Mouse (Mus musculus) midbrain, embryonic 15.5 days (tissue): ENCODE measurements around the gene Aldh8a1. TPM values are rescaled to one million over a fixed set of nuclear protein-coding genes. Genes with fewer than 3 reads are reported as not detected.

Source experiments
- ATAC-seq: fragments of 200-750 bp; cut with Nextera tagmentation; replicated peaks from 2 replicates; pipeline ENCODE4 v1.8.0; 2017; ENCODE audit warnings: moderate TSS enrichment
- H3K27ac ChIP-seq: fragments of 300-500 bp; sonication (generic); 2 replicates; pipeline ENCODE4 v1.5.1; 2015; ENCODE audit warnings: mild to moderate bottlenecking, inconsistent platforms
- H3K27me3 ChIP-seq: fragments of 300-500 bp; sonication (generic); replicated peaks from 2 replicates; pipeline ENCODE4 v1.6.1; 2015; ENCODE audit warnings: inconsistent platforms
- H3K36me3 ChIP-seq: fragments of 300-500 bp; sonication (generic); replicated peaks from 2 replicates; pipeline ENCODE4 v1.6.1; 2015; ENCODE audit warnings: inconsistent platforms
- H3K4me1 ChIP-seq: fragments of 300-500 bp; sonication (generic); 2 replicates; pipeline ENCODE4 v1.6.1; 2015; ENCODE audit warnings: inconsistent platforms
- H3K4me2 ChIP-seq: fragments of 300-500 bp; sonication (generic); 2 replicates; pipeline ENCODE4 v1.6.1; 2015; ENCODE audit warnings: inconsistent platforms, mild to moderate bottlenecking, moderate library complexity
- H3K4me3 ChIP-seq: fragments of 300-500 bp; sonication (generic); 2 replicates; pipeline ENCODE4 v1.5.1; 2015; ENCODE audit warnings: mild to moderate bottlenecking, inconsistent platforms
- H3K9ac ChIP-seq: fragments of 300-500 bp; sonication (generic); 2 replicates; pipeline ENCODE4 v1.6.1; 2015; ENCODE audit warnings: mild to moderate bottlenecking, inconsistent platforms
- H3K9me3 ChIP-seq: fragments of 300-500 bp; sonication (generic); 2 replicates; pipeline ENCODE4 v1.6.1; 2016; ENCODE audit warnings: inconsistent platforms
- WGBS: fragments of 180-500 bp; shearing (Covaris S2); methylation state at CpG from one replicate; pipeline ENCODE4 v1.1.7; 2015; ENCODE audit warnings: mixed read lengths; 5-methylcytosine and 5-hydroxymethylcytosine counted together
- polyA plus RNA-seq: library from polyadenylated mRNA; unstranded; fragments of >200 nt; fragmentation: Nextera tagmentation; extraction: Ambion mirVana; gene quantifications from 2 replicates; pipeline ENCODE4 v1.2.1, GENCODE M21; 2015

Gene Aldh8a1
- polyA plus RNA-seq, 1 experiment from 2014 or later = 0.18 TPM

DNA sequence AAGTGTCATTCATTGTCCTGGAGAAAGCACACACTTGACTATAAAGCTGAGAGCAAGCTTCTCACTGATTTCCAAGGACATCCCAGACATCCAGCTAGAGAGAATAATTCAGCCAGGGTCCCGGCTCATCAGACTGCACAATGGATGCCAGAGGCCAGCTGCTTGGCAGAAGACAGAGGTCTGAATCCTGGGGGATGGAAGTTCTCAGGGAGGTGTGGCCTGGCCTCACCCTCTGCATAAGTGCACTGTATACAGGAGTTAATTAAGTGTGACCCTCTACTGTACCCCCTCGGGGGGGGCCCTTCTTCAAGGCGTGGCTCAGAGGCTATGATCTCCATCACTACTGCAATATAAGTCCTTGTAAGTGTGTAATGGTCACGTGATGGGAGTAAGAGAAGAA lies 24.2 kb downstream of the Aldh8a1 start:
- 61% methylated on average over 4 of the region's 4 CpGs for WGBS
- no peak for ATAC-seq
- Histone ChIP-seq H3K4me2 (no peak overlapping the region), H3K9me3 (no peaks in the 10 kb centered on the region), H3K36me3 (no peaks in the 10 kb centered on the region), H3K27me3 (no peaks in the 10 kb centered on the region), H3K27ac (no peak overlapping the region), H3K9ac (no peak overlapping the region), H3K4me1 (no peaks in the 10 kb centered on the region), H3K4me3 (no peak overlapping the region)

DNA sequence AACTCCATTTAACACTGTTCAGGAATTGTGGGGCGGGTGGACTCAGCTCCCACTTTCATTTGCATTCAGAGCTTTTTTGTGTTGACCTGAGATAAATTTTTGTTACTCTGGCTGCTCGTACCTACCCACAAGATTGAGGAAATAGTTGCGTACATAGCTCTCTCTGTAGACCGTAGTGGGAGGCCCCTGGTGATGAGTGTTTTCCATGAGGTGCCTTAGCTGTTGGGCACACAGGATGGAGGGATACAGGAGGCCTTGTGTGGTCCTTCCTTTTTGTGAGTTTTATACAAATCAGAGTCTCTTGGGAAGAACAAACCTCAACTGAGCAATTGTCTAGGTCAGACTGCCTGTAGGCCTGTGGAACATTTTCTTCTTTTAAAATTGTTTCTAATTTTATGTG lies 27.7 kb downstream of the Aldh8a1 start:
- 90% methylated on average over 4 of the region's 4 CpGs for WGBS

DNA sequence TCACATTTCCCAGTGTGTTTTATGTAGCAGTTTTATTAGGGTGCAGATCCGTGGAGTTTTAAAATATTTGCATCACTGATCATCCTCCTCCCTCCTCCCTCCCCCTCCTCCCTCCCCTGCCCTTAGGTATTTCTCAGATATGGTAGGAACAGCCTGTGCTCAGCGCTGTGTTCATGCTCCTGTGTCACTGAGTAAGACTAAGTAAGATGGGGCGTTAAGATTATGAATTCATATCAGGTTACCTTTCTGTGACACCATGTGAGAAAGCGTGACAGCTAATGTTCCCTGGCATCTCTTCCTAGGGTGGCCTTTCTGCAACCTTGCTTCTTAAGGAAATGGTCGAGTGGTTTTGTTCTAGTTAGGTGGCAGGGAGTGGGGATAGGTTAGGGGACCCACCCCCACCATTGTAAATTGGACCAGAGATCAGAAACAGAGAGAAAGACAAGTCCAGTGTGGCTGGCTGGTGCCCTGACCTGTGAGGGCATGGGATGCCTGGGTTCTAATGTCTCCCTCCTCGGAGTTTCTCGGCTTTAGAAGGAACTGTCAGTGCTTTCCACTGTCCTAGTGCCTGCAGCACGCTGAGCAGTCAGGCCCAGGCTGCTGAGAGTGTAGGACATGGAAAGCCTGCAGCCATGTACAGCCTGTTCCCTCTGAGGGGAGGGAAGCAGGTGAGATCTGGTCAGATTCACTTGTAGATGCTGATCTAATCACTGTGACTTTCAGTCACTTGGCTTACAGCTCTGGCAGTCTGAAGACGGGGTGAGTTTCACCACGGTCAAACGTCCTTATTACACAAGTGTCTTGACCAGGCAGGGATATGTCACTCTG lies 28.8 kb downstream of the Aldh8a1 start:
- no peaks in the 10 kb centered on the region for H3K4me1 ChIP-seq
- no peak overlapping the region for H3K27ac ChIP-seq
- no peaks in the 10 kb centered on the region for H3K9me3 ChIP-seq
- H3K9ac ChIP-seq = no peak overlapping the region
- H3K4me2 ChIP-seq = no peak overlapping the region
- H3K27me3 ChIP-seq = no peaks in the 10 kb centered on the region
- H3K4me3 ChIP-seq = no peak overlapping the region
- no peaks in the 10 kb centered on the region for H3K36me3 ChIP-seq
- 75% methylated on average over 11 of the region's 11 CpGs for WGBS
- ATAC-seq = no peak

More for the DNA sequence above, 27.7 kb downstream of the Aldh8a1 start:
- ATAC-seq = no peak
- H3K27me3 ChIP-seq = no peaks in the 10 kb centered on the region
- H3K36me3 ChIP-seq = no peaks in the 10 kb centered on the region
- no peak overlapping the region for H3K27ac ChIP-seq
- H3K9me3 ChIP-seq = no peaks in the 10 kb centered on the region
- H3K4me3 ChIP-seq = no peak overlapping the region
- no peaks in the 10 kb centered on the region for H3K4me1 ChIP-seq
- H3K4me2 ChIP-seq = no peak overlapping the region
- H3K9ac ChIP-seq = no peak overlapping the region

DNA sequence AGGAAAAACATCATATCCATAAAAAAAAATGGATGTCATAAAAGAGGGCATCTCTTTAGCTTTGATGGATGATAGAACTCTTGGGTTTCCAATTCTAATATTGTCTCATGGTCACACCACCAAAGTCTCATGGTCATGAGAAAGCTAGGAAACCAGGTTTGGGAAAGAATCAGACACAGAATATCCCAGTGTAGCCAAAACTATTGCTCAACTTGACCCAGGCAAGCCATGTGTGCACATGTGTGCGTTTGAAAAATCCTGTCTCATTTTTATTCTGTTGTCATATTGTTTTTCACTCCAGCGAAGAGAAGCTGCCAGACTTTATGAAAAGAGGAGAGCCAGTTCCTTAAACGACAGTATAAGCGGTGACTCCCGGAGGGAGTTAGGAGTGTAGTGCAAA lies 33.6 kb downstream of the Aldh8a1 start:
- no peaks in the 10 kb centered on the region for H3K36me3 ChIP-seq
- no peak for ATAC-seq
- 73% methylated on average over 5 of the region's 5 CpGs for WGBS

DNA sequence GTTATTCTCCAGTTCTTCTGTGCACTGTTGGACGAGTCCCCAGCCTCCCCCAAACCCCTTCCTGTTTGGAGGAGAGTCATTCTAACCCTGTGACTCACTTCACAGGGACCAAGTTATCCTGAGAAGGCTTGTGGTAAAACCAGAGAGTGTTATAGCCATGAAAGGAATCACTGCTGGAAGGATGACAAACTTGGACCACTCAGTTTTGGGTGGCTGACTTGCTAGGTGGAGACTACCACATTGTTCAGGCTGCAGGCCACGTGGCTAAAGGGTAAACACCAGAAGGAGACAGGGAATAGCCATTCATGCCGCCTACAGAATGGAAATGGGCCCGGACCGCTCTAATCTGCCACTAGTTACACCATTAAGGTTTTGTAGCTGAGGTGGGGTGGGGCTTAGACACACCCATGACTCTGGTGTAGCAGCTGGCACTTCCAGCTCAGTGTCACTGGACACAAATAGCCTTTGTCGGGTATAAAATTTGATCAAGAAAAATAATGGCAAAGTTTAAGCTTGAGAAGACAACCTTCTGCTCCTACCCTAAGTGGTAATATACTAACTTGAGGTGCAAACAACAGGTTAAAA lies 34.6 kb downstream of the Aldh8a1 start:
- no peaks in the 10 kb centered on the region for H3K9me3 ChIP-seq
- no peak for ATAC-seq

More for the DNA sequence above, 33.6 kb downstream of the Aldh8a1 start:
- Histone ChIP-seq H3K4me1 (no peaks in the 10 kb centered on the region), H3K4me2 (no peak overlapping the region), H3K4me3 (no peak overlapping the region), H3K27me3 (no peaks in the 10 kb centered on the region), H3K27ac (no peak overlapping the region), H3K9ac (no peak overlapping the region), H3K9me3 (no peaks in the 10 kb centered on the region)

DNA sequence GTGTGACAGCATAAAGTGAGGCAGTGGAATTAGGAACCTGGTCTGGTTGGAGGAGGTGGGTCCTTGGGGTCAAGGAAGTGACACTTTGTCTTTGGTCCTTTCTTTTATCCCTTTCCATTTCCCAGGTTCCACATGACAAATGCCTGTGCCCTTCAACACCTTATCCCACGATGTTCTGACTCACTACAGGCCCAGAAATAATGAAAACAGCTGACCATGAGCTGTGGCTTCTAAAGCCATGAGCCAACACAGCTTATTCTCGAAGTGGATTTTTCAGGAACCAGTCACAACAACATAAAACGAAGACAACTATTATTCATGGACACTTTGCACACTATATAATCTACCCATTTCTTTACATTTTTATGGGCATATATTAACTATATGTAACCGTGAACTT lies 37.9 kb downstream of the Aldh8a1 start:
- Histone ChIP-seq H3K9me3 (no peaks in the 10 kb centered on the region), H3K36me3 (no peaks in the 10 kb centered on the region), H3K4me3 (no peak overlapping the region), H3K4me2 (no peak overlapping the region), H3K9ac (no peak overlapping the region), H3K27me3 (no peaks in the 10 kb centered on the region), H3K27ac (no peak overlapping the region), H3K4me1 (no peaks in the 10 kb centered on the region)
- 81% methylated on average over 4 of the region's 4 CpGs for WGBS
- no peak for ATAC-seq

More for the DNA sequence above, 34.6 kb downstream of the Aldh8a1 start:
- no peak overlapping the region for H3K9ac ChIP-seq
- no peaks in the 10 kb centered on the region for H3K36me3 ChIP-seq
- no peak overlapping the region for H3K4me3 ChIP-seq
- H3K27ac ChIP-seq = no peak overlapping the region
- no peaks in the 10 kb centered on the region for H3K27me3 ChIP-seq
- H3K4me2 ChIP-seq = no peak overlapping the region
- H3K4me1 ChIP-seq = no peaks in the 10 kb centered on the region
- 76% methylated on average over 6 of the region's 6 CpGs for WGBS

DNA sequence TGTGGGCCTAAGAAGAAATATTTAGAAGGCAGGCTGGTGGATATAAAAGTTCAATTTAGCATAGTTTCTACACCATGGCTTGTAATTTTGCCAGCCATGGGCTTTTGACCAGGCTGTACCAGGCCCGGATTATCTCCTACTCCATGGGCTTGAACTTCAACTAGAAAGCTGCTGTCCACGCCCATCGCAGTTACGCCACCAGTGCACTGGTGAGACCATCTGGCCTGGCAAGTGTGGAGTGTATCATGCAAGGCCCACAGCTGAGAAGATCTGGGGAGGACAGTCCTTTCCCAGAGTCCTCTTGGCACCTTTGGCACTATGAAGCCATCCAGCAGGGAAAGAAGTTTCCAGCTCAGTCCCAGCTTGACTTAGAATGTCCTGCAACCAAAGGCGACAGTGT lies 39.1 kb downstream of the Aldh8a1 start:
- Histone ChIP-seq H3K36me3 (no peaks in the 10 kb centered on the region), H3K27ac (no peak overlapping the region), H3K4me2 (no peak overlapping the region), H3K9me3 (no peaks in the 10 kb centered on the region), H3K9ac (no peak overlapping the region), H3K4me1 (no peaks in the 10 kb centered on the region), H3K27me3 (no peaks in the 10 kb centered on the region), H3K4me3 (no peak overlapping the region)
- 96% methylated on average over 5 of the region's 5 CpGs for WGBS
- no peak for ATAC-seq

DNA sequence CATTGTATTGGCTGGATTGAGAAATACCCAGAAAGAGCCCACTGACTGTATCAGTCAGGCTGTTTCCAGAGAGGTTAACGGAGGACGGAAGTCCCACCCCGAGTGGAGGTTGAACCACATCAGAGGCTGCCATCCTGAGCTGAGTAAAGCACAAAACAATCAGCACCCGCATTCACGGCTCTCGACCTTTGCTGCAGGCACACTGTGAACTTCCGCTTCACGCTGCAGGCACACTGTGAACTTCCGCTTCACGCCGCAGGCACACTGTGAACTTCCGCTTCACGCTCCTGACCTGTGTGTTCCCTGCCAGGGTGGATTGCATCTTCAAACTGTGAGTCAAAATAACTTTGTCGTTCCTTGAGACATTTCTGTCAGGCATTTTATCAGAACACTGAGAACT lies 42.1 kb downstream of the Aldh8a1 start:
- no peaks in the 10 kb centered on the region for H3K4me1 ChIP-seq
- 77% methylated on average over 14 of the region's 14 CpGs for WGBS

DNA sequence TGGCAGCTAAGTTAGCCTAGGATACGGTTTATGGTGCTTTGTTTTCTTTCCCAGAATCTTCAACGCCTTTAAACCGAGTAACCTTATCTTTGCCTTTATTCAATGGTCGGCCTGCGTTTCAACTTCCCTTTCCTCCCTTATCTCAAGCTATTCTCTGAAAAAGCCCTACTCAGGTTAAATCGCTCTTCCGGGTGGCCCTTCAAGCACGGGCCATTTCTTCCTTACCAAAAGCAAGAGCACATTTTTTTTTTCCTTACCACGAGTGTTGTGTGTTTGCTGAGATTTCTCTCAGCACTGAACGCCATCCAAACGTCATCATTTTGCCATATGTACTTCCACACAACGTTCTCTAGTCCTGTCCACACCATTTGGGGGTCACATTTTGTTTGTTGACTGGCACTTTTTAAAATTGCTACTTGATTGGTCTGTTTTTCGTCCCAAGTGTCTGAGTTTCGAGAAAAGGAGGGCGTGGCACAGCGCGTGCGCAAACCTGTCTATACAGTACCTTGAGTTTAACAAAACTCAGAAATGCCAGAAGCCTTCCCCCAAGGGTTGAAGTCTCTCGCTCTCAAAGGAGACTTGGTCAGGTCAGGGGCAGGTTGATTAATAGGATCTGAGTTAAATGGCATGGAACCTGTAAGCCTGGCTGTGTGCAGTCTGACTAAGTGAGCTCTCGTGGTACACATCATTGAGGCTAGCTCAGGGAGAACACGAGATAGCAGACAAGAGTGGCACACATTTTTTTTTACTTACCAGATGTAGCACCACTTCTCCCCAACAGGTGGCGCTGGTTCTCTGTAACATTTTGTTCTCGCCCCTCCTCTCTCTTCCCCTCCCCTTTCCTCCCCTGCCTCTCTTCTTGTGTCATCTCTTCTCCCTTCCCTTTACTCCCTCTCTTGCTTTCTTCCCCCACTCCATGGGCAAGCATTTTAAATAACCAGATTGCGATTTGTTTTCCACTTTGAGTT lies 43.6 kb downstream of the Aldh8a1 start:
- H3K4me3 ChIP-seq = no peak overlapping the region
- H3K9ac ChIP-seq = no peak overlapping the region
- H3K4me1 ChIP-seq = no peaks in the 10 kb centered on the region
- no peaks in the 10 kb centered on the region for H3K36me3 ChIP-seq
- no peaks in the 10 kb centered on the region for H3K27me3 ChIP-seq
- no peaks in the 10 kb centered on the region for H3K9me3 ChIP-seq
- 74% methylated on average over 24 of the region's 24 CpGs for WGBS
- no peak overlapping the region for H3K4me2 ChIP-seq
- ATAC-seq = no peak
- H3K27ac ChIP-seq = no peak overlapping the region

More for the DNA sequence above, 42.1 kb downstream of the Aldh8a1 start:
- Histone ChIP-seq H3K27ac (no peak overlapping the region), H3K27me3 (no peaks in the 10 kb centered on the region), H3K4me3 (no peak overlapping the region), H3K36me3 (no peaks in the 10 kb centered on the region), H3K9me3 (no peaks in the 10 kb centered on the region), H3K9ac (no peak overlapping the region), H3K4me2 (no peak overlapping the region)
- no peak for ATAC-seq

DNA sequence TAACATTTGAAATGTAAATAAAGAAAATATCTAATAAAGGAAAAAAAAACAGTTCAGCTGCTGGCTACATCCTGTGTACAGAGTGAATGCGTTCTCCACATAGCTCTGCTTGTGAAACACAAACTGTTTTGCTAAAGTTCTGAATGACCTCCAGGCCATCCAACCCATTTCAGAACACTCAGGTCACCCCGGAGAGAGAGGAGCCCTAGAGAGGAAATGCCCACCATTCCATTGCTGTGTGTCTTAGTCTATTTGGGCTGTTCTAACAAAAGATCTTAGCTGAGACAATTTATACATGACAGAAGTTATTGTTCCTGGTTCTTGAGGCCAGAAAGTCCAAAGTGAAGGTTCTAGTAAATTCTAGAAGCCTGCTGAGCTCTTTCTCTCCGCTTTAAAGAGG lies 49.4 kb downstream of the Aldh8a1 start:
- Histone ChIP-seq H3K36me3 (no peaks in the 10 kb centered on the region), H3K9me3 (no peaks in the 10 kb centered on the region), H3K4me3 (no peak overlapping the region), H3K27me3 (no peaks in the 10 kb centered on the region), H3K4me2 (no peak overlapping the region), H3K27ac (no peak overlapping the region), H3K4me1 (no peaks in the 10 kb centered on the region), H3K9ac (no peak overlapping the region)
- WGBS = 71% methylated on average over 3 of the region's 3 CpGs
- no peak for ATAC-seq

DNA sequence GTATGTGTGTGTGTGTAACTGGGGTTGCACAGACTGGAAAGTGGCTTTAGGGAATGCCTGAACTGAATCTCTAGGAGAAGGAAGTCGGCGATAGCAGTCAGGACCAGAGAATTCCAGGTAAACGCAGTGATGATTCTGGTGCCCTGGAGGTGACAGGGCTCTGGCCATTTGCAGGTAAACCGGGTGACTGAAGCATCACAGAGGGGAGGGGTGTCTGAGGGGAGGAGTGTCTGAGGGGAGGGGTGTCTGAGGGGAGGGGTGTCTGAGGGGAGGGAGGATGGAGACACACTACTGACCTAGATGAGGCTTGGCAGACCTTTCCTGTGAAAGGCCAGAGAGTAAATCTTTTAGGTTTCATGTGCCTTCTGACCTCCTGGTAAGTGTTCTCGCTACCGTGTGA lies 50.9 kb downstream of the Aldh8a1 start:
- no peak overlapping the region for H3K4me3 ChIP-seq
- H3K4me1 ChIP-seq = no peaks in the 10 kb centered on the region
- WGBS = 72% methylated on average over 6 of the region's 6 CpGs
- H3K9me3 ChIP-seq = no peaks in the 10 kb centered on the region
- no peaks in the 10 kb centered on the region for H3K36me3 ChIP-seq
- H3K4me2 ChIP-seq = no peak overlapping the region
- no peak for ATAC-seq
- no peak overlapping the region for H3K9ac ChIP-seq
- H3K27me3 ChIP-seq = no peaks in the 10 kb centered on the region
- H3K27ac ChIP-seq = no peak overlapping the region

DNA sequence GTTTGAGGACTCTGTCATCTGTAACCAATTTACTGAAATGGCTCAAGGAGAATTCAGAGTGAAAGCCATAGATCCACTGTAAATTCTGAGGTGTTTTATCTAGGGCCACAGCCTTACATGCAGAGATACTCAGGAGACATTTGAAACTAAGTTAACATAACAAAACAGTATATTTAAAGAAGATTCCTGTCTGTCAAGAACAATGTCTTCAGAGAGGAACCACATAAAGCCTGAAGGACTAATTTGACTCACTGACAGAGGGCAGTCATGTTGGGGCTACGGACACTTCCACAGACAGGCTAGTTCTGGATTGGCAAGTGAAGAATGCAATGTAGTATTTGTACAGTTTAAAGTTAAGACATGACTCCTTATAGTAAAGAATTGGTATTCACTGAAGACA lies 62.2 kb downstream of the Aldh8a1 start:
- Histone ChIP-seq H3K27me3 (no peaks in the 10 kb centered on the region), H3K36me3 (no peaks in the 10 kb centered on the region), H3K27ac (no peak overlapping the region), H3K9ac (no peak overlapping the region), H3K4me1 (peaks cover 7% of the 10 kb centered on the region; the same call in 1 of the 2 replicates), H3K4me3 (no peak overlapping the region), H3K9me3 (no peaks in the 10 kb centered on the region), H3K4me2 (no peak overlapping the region)
- no peak for ATAC-seq
- 86% methylated on average over 1 of the region's 1 CpGs for WGBS
